Mouse (Mus musculus) layer of hippocampus, postnatal 10 days (tissue): ENCODE measurements around the gene Sv2b. TPM values are rescaled to one million over a fixed set of nuclear protein-coding genes. Genes with fewer than 3 reads are reported as not detected.

Experiments used
- DNase-seq, 2 experiments: peaks; one replicate each; pipeline ENCODE4 v3.0.0; 2021; ENCODE audit warnings: low spot score in 2 of 2
- total RNA-seq, 2 experiments: library from RNA; stranded (reverse); gene quantifications; 2 replicates each; pipeline ENCODE4 v1.2.3; 2021

The Sv2b gene
- total RNA-seq, 2 experiments from 2014 or later = 230 to 237 TPM

GRCm38 (mm10) chr7:75107441-75107840 is 201.6 kb downstream of the Sv2b start:
- peak; percentile 72 to 76 for DNase-seq

GRCm38 (mm10) chr7:75103900-75104299 is 205.2 kb downstream of the Sv2b start:
- no peak for DNase-seq

GRCm38 (mm10) chr7:75102536-75103332 is 206.3 kb downstream of the Sv2b start:
- no peak for DNase-seq

- DNase-seq = no peak
Measured at GRCm38 (mm10) chr7:75085473-75085872, 223.6 kb downstream of the Sv2b start.

- DNase-seq = no peak
Measured at GRCm38 (mm10) chr7:75080163-75080562, 228.9 kb downstream of the Sv2b start.

GRCm38 (mm10) chr7:75077560-75078208 is 231.4 kb downstream of the Sv2b start:
- peak in 1 of 2 experiments; percentile 20 for DNase-seq

Other genes starting within 250 kb of the Sv2b start
- 10 to 100 TPM; 53.5 to 57.1 TPM for gene Akap13, start 146.3 kb upstream of the Sv2b start, total RNA-seq